Mouse (Mus musculus): ENCODE data around the gene Eya2. TPM values are rescaled to one million over a fixed set of nuclear protein-coding genes. Genes with fewer than 3 reads are reported as not detected.

Gene Eya2
- polyA plus RNA-seq, 1 experiment from 2014 or later, result 7.8 TPM

- no peak overlapping the region for H3K4me2 ChIP-seq
- H3K36me3 ChIP-seq (replicated peaks), result no peaks in the 10 kb centered on the region
- no peaks in the 10 kb centered on the region for H3K9me3 ChIP-seq
- H3K4me3 ChIP-seq (replicated peaks), result no peak overlapping the region
- peaks cover 42% of the 10 kb centered on the region for H3K4me1 ChIP-seq
- H3K9ac ChIP-seq, result no peak overlapping the region
- H3K27ac ChIP-seq, result peak overlapping the region; percentile 43; the same call in 1 of the 2 replicates
- WGBS, result 6% methylated on average over 9 of the region's 9 CpGs
- ATAC-seq (ENCODE audit: low FRiP score), result no peak
- H3K27me3 ChIP-seq, result peaks cover 34% of the 10 kb centered on the region
Measured at GRCm38 (mm10) chr2:165740982-165741381, 146.2 kb downstream of the Eya2 start.

DNA sequence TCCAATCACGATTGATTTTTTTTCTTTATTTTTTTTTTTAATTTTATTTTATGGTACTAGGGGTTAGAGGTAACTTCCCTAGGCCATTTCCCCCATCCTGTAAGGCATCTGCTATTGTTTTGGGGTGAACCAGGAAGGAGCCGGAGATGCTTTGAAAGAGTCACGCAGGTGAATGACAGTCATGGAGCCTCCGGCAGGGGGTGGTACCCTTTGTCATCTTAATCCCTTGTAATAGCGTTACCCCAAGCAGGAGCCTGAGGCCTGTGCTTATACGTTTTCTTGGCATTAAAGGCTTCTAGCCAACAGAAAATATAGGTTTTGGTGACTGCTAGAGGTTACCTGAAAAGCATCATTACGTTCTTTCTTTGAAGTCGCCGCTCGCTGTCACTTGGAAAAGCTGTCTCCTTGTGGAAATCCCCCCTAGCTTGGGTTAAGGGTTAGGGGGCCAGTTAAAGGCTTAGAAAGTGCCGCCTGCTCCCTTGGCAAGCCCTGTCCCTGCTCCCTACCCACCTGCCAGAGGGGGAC lies 146.8 kb downstream of the Eya2 start:
- ATAC-seq (ENCODE audit: low FRiP score), result no peak
- H3K9me3 ChIP-seq, result no peaks in the 10 kb centered on the region
- no peak overlapping the region for H3K4me3 ChIP-seq (replicated peaks)
- peaks cover 44% of the 10 kb centered on the region for H3K4me1 ChIP-seq
- H3K27me3 ChIP-seq, result peaks cover 39% of the 10 kb centered on the region
- no peak overlapping the region for H3K27ac ChIP-seq
- peak overlapping the region; percentile 13 for H3K4me2 ChIP-seq
- WGBS, result 8% methylated on average over 11 of the region's 11 CpGs
- H3K9ac ChIP-seq, result no peak overlapping the region
- no peaks in the 10 kb centered on the region for H3K36me3 ChIP-seq (replicated peaks)

- Histone ChIP-seq H3K4me1 (peaks cover 45% of the 10 kb centered on the region), H3K27me3 (peaks cover 44% of the 10 kb centered on the region), H3K4me3 (replicated peaks) (no peak overlapping the region), H3K4me2 (peak overlapping the region; percentile 13; the same call in 1 of the 2 replicates), H3K9me3 (no peaks in the 10 kb centered on the region), H3K36me3 (replicated peaks) (no peaks in the 10 kb centered on the region), H3K9ac (no peak overlapping the region), H3K27ac (no peak overlapping the region)
- ATAC-seq (ENCODE audit: low FRiP score), result no peak
- 15% methylated on average over 21 of the region's 21 CpGs for WGBS
Measured at GRCm38 (mm10) chr2:165742210-165742786, 147.5 kb downstream of the Eya2 start.

DNA sequence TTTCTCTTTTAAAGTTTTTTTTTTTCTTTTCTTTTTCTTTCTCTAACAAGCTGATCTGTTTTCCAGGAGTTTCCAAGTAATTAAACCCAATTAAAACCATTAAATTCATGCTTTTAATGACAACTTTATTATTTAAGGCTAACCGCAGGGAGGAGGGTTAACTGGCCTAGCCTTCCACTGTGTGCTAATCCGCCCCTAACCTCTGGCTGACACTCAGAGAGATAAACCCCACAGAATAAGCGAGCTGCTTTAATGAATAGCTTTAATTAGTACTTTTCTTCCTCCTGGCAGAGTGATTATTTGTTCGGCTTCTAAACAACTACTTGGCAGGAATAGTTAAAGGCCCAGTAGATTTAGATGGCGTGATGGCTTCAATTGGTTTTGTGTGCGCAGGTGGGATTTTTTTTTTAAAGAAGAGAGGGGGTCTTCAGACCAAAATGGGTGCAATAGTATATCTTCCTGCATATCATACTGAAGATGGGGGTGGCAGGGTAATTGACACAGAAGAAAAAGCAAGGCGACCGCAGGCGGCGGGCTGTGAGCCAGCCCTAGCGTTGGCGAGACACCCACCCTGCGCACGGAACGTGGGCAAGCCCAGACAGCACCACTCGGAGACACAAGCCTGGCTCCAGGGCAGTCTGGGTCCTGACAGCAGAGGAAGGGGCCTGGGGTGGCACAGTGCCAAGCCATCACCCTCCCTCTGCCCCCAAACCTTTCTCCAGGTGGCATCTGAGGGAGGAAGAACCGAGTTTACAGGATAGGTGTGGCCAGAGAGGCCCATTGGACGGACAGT lies 150.7 kb downstream of the Eya2 start:
- H3K27me3 ChIP-seq, result peaks cover 55% of the 10 kb centered on the region
- no peaks in the 10 kb centered on the region for H3K36me3 ChIP-seq (replicated peaks)
- H3K9ac ChIP-seq, result no peak overlapping the region
- peaks cover 49% of the 10 kb centered on the region for H3K4me1 ChIP-seq
- H3K9me3 ChIP-seq, result no peaks in the 10 kb centered on the region
- peak; percentile 84 for ATAC-seq (ENCODE audit: low FRiP score)
- WGBS, result 16% methylated on average over 18 of the region's 18 CpGs
- no peak overlapping the region for H3K4me3 ChIP-seq (replicated peaks)
- peak overlapping the region; percentile 77 for H3K27ac ChIP-seq
- H3K4me2 ChIP-seq, result peak overlapping the region; percentile 29

DNA sequence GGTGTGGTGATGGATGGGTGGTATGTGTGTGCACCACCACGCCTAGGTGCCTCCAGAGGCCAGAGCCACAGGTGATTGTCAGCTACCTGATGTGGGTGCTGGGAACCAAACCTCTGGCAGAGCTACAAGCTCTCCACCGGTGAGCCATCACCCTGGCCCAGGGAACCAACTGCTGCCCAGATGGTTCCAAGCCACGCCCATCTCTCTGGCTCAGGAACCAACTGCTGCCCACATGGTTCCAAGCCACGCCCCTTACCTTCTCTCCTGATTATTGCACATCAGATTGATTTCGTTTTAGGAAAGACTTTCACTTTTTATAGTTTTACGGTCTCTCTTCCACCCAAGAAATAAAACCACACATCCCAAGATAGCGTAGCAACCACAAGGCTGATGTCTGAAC lies 153.1 kb downstream of the Eya2 start:
- Histone ChIP-seq H3K4me1 (peaks cover 35% of the 10 kb centered on the region), H3K4me3 (replicated peaks) (no peak overlapping the region), H3K4me2 (no peak overlapping the region), H3K27ac (no peak overlapping the region), H3K36me3 (replicated peaks) (no peaks in the 10 kb centered on the region), H3K9me3 (no peaks in the 10 kb centered on the region), H3K9ac (no peak overlapping the region), H3K27me3 (peaks cover 43% of the 10 kb centered on the region)
- no peak for ATAC-seq (ENCODE audit: low FRiP score)
- WGBS, result 54% methylated on average over 7 of the region's 7 CpGs

DNA sequence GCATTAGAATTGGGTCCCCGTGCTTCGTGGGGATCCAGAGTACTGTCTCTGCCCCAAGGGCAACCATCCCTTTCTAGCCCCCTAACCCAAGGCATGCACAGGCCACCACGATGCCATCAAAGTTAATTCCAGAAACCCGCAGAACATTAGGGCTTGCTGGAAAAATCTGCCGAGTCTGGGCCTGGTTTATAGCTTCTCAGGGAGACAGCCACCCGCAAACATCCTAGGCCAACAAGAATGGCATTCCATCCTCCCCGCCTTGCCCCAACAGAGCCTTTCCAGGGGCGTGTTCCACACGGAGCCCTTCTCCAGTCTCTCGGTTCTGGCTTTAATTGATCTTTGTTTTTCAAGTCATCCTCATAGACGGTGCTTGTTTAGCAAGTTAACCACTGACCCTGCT lies 153.6 kb downstream of the Eya2 start:
- Histone ChIP-seq H3K9ac (no peak overlapping the region), H3K4me1 (peaks cover 35% of the 10 kb centered on the region), H3K4me3 (replicated peaks) (no peak overlapping the region), H3K27me3 (peaks cover 39% of the 10 kb centered on the region), H3K4me2 (no peak overlapping the region), H3K27ac (no peak overlapping the region), H3K9me3 (no peaks in the 10 kb centered on the region), H3K36me3 (replicated peaks) (no peaks in the 10 kb centered on the region)
- no peak for ATAC-seq (ENCODE audit: low FRiP score)
- WGBS, result 13% methylated on average over 11 of the region's 11 CpGs

DNA sequence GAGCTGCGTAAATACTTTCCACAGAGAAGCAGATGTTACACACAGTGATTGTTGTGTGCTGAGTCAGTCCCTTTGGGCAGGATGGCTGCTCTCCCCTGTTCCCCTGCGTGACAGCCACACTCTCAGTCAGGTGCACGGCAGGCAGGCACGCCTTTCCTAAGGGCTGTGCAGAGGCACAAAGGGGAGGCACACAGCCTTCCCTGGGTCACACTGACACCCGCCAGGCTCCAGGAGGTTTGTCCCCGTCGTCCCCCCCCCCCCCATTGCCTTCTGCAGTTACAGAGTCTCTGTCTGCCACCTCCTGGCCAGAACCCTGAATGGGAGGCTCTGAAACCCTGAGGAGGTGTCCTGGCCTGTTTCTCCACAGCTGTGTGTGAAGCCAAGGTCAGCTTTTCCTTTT lies 156.2 kb downstream of the Eya2 start:
- 15% methylated on average over 7 of the region's 7 CpGs for WGBS
- peak; percentile 48; the same call in 1 of the 2 replicates for ATAC-seq (ENCODE audit: low FRiP score)
- H3K9ac ChIP-seq, result no peak overlapping the region
- no peak overlapping the region for H3K4me2 ChIP-seq
- H3K27ac ChIP-seq, result no peak overlapping the region
- peaks cover 28% of the 10 kb centered on the region for H3K27me3 ChIP-seq
- no peaks in the 10 kb centered on the region for H3K36me3 ChIP-seq (replicated peaks)
- no peak overlapping the region for H3K4me3 ChIP-seq (replicated peaks)
- H3K9me3 ChIP-seq, result no peaks in the 10 kb centered on the region
- H3K4me1 ChIP-seq, result peaks cover 19% of the 10 kb centered on the region

GRCm38 (mm10) chr2:165752704-165753103 lies 157.9 kb downstream of the Eya2 start:
- WGBS, result 85% methylated on average over 4 of the region's 4 CpGs
- H3K4me1 ChIP-seq, result peaks cover 14% of the 10 kb centered on the region
- peaks cover 18% of the 10 kb centered on the region for H3K27me3 ChIP-seq
- no peak overlapping the region for H3K9ac ChIP-seq
- no peaks in the 10 kb centered on the region for H3K36me3 ChIP-seq (replicated peaks)
- H3K9me3 ChIP-seq, result no peaks in the 10 kb centered on the region
- H3K4me3 ChIP-seq (replicated peaks), result no peak overlapping the region
- no peak overlapping the region for H3K27ac ChIP-seq
- no peak overlapping the region for H3K4me2 ChIP-seq
- no peak for ATAC-seq (ENCODE audit: low FRiP score)

DNA sequence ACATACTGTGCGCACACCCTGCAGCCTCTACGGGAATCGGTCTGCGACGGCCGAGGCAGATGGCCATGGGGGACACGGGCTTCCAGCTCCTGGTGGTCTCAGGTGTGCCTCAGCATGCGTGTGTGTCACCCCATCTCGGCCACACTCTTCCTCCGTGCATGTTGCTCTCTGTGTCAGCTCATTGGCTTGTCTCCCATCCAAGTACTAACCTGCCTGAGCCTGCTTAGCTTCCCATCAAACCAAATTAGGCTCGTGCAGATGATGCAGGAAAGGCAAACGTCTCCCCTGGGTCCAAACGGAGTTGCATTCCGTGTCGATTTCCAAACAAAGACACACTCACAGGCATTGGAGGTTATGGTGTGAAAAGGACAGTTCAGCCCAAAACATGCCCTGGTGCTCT lies 163.0 kb downstream of the Eya2 start:
- no peak overlapping the region for H3K4me2 ChIP-seq
- peaks cover 16% of the 10 kb centered on the region for H3K4me1 ChIP-seq
- H3K36me3 ChIP-seq (replicated peaks), result no peaks in the 10 kb centered on the region
- 72% methylated on average over 15 of the region's 15 CpGs for WGBS
- no peaks in the 10 kb centered on the region for H3K27me3 ChIP-seq
- H3K27ac ChIP-seq, result no peak overlapping the region; the same call in 1 of the 2 replicates
- ATAC-seq (ENCODE audit: low FRiP score), result peak; percentile 20; the same call in 1 of the 2 replicates
- H3K9ac ChIP-seq, result no peak overlapping the region
- H3K9me3 ChIP-seq, result no peaks in the 10 kb centered on the region
- H3K4me3 ChIP-seq (replicated peaks), result no peak overlapping the region

DNA sequence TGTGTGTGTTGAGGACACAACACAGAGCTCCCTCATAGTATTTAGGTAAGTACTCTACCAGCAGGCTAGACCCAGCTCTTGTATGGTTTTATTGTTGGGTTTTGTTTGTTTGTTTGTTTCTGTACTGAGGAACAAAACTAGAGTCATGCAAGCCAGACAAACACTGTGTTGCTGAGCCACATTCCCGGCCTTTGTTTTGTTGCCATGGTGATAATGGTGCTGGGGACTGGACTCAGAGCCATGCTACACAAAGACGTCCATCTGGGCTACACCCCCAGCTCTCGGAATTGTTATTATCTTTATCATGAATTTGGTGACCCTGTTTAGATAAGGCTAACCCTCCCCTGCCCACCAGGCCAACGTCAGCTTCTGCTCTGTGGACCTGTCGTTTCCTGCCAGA lies 163.7 kb downstream of the Eya2 start:
- H3K27me3 ChIP-seq, result no peaks in the 10 kb centered on the region
- no peak overlapping the region for H3K27ac ChIP-seq
- H3K4me3 ChIP-seq (replicated peaks), result no peak overlapping the region
- peaks cover 16% of the 10 kb centered on the region for H3K4me1 ChIP-seq
- ATAC-seq (ENCODE audit: low FRiP score), result peak; percentile 71
- WGBS, result 14% methylated on average over 5 of the region's 5 CpGs
- H3K9ac ChIP-seq, result no peak overlapping the region
- no peaks in the 10 kb centered on the region for H3K9me3 ChIP-seq
- H3K4me2 ChIP-seq, result no peak overlapping the region
- no peaks in the 10 kb centered on the region for H3K36me3 ChIP-seq (replicated peaks)

- ATAC-seq (ENCODE audit: low FRiP score), result no peak
- Histone ChIP-seq H3K27me3 (no peaks in the 10 kb centered on the region), H3K9me3 (no peaks in the 10 kb centered on the region), H3K4me3 (replicated peaks) (no peak overlapping the region), H3K9ac (no peak overlapping the region), H3K36me3 (replicated peaks) (no peaks in the 10 kb centered on the region), H3K27ac (0 out of 2 replicates have a peak overlapping the region, but pooled peaks have one; percentile 13), H3K4me1 (peaks cover 16% of the 10 kb centered on the region), H3K4me2 (no peak overlapping the region)
- 92% methylated on average over 13 of the region's 13 CpGs for WGBS
Measured at GRCm38 (mm10) chr2:165759421-165759985, 164.7 kb downstream of the Eya2 start.

- Histone ChIP-seq H3K4me3 (replicated peaks) (no peak overlapping the region), H3K36me3 (replicated peaks) (no peaks in the 10 kb centered on the region), H3K4me2 (no peak overlapping the region), H3K27ac (peak overlapping the region; percentile 69; the same call in 1 of the 2 replicates), H3K27me3 (no peaks in the 10 kb centered on the region), H3K9ac (no peak overlapping the region), H3K9me3 (no peaks in the 10 kb centered on the region), H3K4me1 (peaks cover 12% of the 10 kb centered on the region)
- 57% methylated on average over 10 of the region's 11 CpGs for WGBS
- ATAC-seq (ENCODE audit: low FRiP score), result no peak
Measured at GRCm38 (mm10) chr2:165768805-165769358, 174.1 kb downstream of the Eya2 start.

Data from forebrain, embryonic 12.5 days (tissue).